Mouse (Mus musculus) megakaryocyte progenitor cell, adult 5-6 weeks (primary cell): Measurements from ENCODE around the gene Ppp1r14d. TPM values are rescaled to one million over a fixed set of nuclear protein-coding genes. Genes with fewer than 3 reads are reported as not detected.

Source experiments
- ATAC-seq: replicated peaks from 2 replicates; pipeline ENCODE4 v1.8.0; 2016; ENCODE audit warnings: mild to moderate bottlenecking, moderate TSS enrichment, inconsistent platforms; ENCODE audit not compliant: poor library complexity
- total RNA-seq, 2 experiments: library from RNA; stranded (forward) in 1 of 2; stranded (reverse) in 1 of 2; fragments of 157-497, 149-512 nt in 1 of 2; fragments of 200-1000 nt in 1 of 2; gene quantifications; 2 replicates each; pipeline versions ENCODE4 v1.2.3 to v1.2.4; 2015 to 2017

The Ppp1r14d gene
- total RNA-seq, 2 experiments from 2014 or later, result not detected

DNA sequence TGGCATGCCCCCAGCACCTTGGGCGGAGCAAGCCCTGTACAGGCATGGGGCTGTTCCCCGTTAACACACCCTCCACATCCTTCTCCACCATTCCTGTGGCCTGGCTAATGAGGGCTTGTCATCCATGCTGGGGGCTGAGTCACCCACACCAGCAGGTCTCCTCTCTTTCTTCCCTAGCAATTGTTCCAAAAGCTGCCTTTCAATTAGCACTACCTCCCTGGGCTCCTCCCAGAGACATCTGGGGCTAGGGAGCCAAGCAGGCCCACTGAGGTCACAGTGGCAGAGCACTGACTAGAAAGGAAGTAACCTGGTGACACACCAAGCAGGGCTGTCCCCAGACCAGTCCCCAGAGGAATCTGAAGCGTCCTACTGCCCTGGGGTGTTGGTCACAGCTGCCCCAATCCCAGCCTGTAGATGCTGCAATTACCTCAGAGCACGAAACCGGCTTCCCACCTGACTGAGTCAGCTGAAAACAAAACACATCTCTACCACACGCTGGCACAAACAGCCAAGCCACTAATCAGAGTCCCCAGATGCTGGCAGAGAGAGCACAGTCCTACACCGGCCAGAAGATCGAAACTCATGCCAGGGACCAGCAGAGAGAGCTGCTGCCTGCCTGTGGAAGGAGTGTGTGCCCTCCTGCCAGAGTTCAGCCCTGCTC is 55.6 kb downstream of the Ppp1r14d start, which contains the start of gene Gm14137:
Gene Gm14137 (plus strand): TSS at position 519 of the 661 bp plus-strand sequence.
- peak; percentile 45 for ATAC-seq

DNA sequence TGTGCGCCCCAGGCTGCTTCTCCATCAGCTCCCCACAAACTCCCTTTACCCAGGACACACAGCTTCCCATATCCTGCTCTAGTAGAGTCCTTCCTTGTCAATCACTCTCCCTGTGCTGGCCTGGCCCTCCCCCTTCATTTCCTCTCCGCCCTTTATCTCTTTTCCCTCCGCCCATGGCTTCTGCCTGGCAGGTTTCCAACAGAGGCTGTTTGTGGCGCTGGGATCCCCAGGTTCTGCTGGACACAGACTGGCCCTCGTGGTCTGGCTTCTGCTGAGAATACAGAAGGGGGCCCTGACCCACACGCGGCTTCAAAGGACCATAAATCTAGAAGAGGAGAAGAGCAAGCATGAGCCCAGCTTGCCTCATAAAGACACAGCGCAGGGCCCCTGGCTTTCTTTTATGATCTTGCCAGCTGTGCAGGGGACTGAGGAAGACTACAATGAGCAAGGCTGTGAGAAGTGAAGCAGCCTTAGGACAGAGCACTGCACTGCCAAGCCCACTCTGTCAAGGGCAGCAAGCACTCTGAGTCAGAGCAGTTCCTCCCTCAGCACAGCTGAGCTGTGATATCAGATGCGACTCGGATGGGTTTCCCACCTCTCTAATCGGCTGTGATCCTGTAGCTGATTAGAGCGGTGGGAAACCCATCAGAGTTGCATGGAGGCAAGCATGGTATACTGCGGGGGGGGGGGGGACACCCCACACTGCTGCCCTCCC is 56.7 kb downstream of the Ppp1r14d start:
- ATAC-seq, result peak; percentile 60

DNA sequence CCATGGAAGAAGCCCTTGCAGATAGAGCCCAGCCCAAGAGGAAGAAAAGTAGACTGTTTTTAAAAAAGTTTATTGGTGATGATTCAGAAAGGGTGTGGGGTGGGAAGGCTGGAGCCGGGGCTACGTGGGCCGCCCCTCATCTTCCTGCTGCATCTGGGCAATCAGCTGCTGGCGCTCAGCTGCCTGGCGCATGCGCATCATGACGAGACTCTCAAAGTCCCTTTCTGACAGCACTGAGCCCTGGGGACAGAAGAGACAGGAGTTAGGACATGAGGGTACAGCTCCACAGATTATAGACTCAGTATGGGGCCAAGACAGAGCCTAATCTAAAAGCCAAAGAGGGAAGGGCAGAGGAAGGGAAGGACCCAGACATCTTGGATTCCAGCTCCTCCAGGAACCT is 57.3 kb downstream of the Ppp1r14d start:
- peak; percentile 7; the same call in 1 of the 2 replicates for ATAC-seq

DNA sequence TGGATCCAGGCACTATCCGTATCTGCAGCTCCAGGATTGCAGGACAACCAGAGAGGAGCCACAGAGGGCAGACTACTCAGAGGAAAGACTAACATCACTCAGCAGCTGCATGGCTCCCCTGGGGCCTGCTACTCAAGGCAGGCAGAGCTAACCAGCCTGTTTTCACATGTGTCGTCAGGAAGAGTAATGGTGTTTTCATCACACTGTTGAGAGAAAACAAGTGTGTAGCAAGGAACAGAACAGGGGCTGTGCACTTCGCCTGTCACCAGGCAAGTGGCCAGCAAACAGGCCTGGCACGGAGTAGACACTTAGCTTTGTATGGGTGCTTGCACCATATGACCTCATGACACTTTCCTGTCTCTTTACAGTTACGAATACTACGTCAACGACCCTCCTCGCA is 58.1 kb downstream of the Ppp1r14d start:
- ATAC-seq, result no peak

DNA sequence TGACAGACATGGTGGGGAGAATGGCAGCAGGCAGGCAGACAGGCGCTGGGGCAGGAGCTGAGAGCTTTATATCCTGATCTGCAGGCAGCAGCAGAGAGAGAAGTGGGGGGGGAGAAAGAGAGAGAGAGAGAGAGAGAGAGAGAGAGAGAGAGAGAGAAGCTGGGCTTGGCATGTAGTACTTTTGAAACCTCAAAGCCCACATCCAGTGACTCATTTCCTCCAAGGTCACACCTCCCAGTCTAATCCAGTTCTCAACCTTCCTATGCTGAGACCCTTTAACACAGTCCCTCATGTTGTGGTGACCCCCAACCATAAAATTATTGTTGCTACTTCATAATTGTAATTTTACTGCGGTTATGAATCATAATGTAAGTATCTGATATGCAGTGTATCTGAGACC is 59.4 kb downstream of the Ppp1r14d start:
- ATAC-seq, result no peak

Other genes with a start within 250 kb of the Ppp1r14d start
- gene Ccdc32, start 200.5 kb downstream of the Ppp1r14d start, total RNA-seq (2015), result 10.4 and 12.7 TPM in 2 replicates
- 15.2 and 16.2 TPM in 2 replicates for gene Ccdc32, start 200.5 kb downstream of the Ppp1r14d start, total RNA-seq (2017)
- 13.0 and 14.6 TPM in 2 replicates for gene Rpusd2, start 195.1 kb downstream of the Ppp1r14d start, total RNA-seq (2015)
- 16.0 and 17.6 TPM in 2 replicates for gene Rpusd2, start 195.1 kb downstream of the Ppp1r14d start, total RNA-seq (2017)
- 58.2 and 69.4 TPM in 2 replicates for gene Knl1, start 182.8 kb downstream of the Ppp1r14d start, total RNA-seq (2015)
- gene Knl1, start 182.8 kb downstream of the Ppp1r14d start, total RNA-seq (2017), result 55.3 and 78.8 TPM in 2 replicates
- 35.8 and 37.2 TPM in 2 replicates for gene Rad51, start 117.1 kb downstream of the Ppp1r14d start, total RNA-seq (2015)
- gene Rad51, start 117.1 kb downstream of the Ppp1r14d start, total RNA-seq (2017), result 33.6 and 33.8 TPM in 2 replicates
- gene Rmdn3, start 72.9 kb downstream of the Ppp1r14d start, total RNA-seq (2015), result 19.5 and 21.0 TPM in 2 replicates
- gene Rmdn3, start 72.9 kb downstream of the Ppp1r14d start, total RNA-seq (2017), result 39.8 and 44.2 TPM in 2 replicates
- gene Gchfr, start 62.1 kb downstream of the Ppp1r14d start, total RNA-seq (2015), result 0.42 and 4.3 TPM in 2 replicates
- gene Gchfr, start 62.1 kb downstream of the Ppp1r14d start, total RNA-seq (2017), result not detected in 2 replicates
- not detected in 2 replicates for gene Gm14137, start 55.4 kb downstream of the Ppp1r14d start, total RNA-seq (2015)
- gene Gm14137, start 55.4 kb downstream of the Ppp1r14d start, total RNA-seq (2017), result not detected in 2 replicates
- gene Zfyve19, start 21.3 kb downstream of the Ppp1r14d start, total RNA-seq (2015), result 29.4 and 38.4 TPM in 2 replicates
- gene Zfyve19, start 21.3 kb downstream of the Ppp1r14d start, total RNA-seq (2017), result 59.2 and 79.1 TPM in 2 replicates
- gene Dnajc17, start 21.1 kb downstream of the Ppp1r14d start, total RNA-seq (2015), result 32.6 and 34.6 TPM in 2 replicates
- gene Dnajc17, start 21.1 kb downstream of the Ppp1r14d start, total RNA-seq (2017), result 86.0 and 87.8 TPM in 2 replicates
- 0.20 and 0.44 TPM in 2 replicates for gene Spint1, start 7.5 kb upstream of the Ppp1r14d start, total RNA-seq (2015)
- gene Spint1, start 7.5 kb upstream of the Ppp1r14d start, total RNA-seq (2017), result 0.14 TPM in 1 of 2 replicates, not detected in the other
- gene Rhov, start 41.4 kb upstream of the Ppp1r14d start, total RNA-seq (2015), result not detected in 2 replicates
- not detected in 2 replicates for gene Rhov, start 41.4 kb upstream of the Ppp1r14d start, total RNA-seq (2017)
- 7.2 and 7.6 TPM in 2 replicates for gene Vps18, start 58.8 kb upstream of the Ppp1r14d start, total RNA-seq (2015)
- gene Vps18, start 58.8 kb upstream of the Ppp1r14d start, total RNA-seq (2017), result 18.8 and 20.0 TPM in 2 replicates
- 0.05 TPM in 1 of 2 replicates, not detected in the other for gene Dll4, start 95.9 kb upstream of the Ppp1r14d start, total RNA-seq (2015)
- not detected in 2 replicates for gene Dll4, start 95.9 kb upstream of the Ppp1r14d start, total RNA-seq (2017)
- gene Chac1, start 121.3 kb upstream of the Ppp1r14d start, total RNA-seq (2015), result 0.34 and 0.57 TPM in 2 replicates
- gene Chac1, start 121.3 kb upstream of the Ppp1r14d start, total RNA-seq (2017), result 0.71 and 1.3 TPM in 2 replicates
- 24.3 and 25.0 TPM in 2 replicates for gene Ino80, start 247.8 kb upstream of the Ppp1r14d start, total RNA-seq (2015)
- 21.5 and 25.4 TPM in 2 replicates for gene Ino80, start 247.8 kb upstream of the Ppp1r14d start, total RNA-seq (2017)